Mouse (Mus musculus): ENCODE results near the gene 2010111I01Rik.
"Not testable (repeated sequence)": the region's sequence is repeated elsewhere in the genome, so short reads cannot be mapped to it uniquely, and the experiment has no call there.

Gene 2010111I01Rik

GRCm38 (mm10) chr13:62955997-62956396 lies 8.7 kb upstream of the 2010111I01Rik start:
- no peak for DNase-seq (ENCODE audit: low read depth, low spot score)

- no peak for DNase-seq (ENCODE audit: low read depth, low spot score)
Measured at GRCm38 (mm10) chr13:62956776-62957175, 7.9 kb upstream of the 2010111I01Rik start.

GRCm38 (mm10) chr13:62963358-62963757 lies 1.3 kb upstream of the 2010111I01Rik start:
- DNase-seq (ENCODE audit: low read depth, low spot score) = no peak

GRCm38 (mm10) chr13:62968223-62968622 lies 3.5 kb downstream of the 2010111I01Rik start:
- no peak for DNase-seq (ENCODE audit: low read depth, low spot score)

DNA sequence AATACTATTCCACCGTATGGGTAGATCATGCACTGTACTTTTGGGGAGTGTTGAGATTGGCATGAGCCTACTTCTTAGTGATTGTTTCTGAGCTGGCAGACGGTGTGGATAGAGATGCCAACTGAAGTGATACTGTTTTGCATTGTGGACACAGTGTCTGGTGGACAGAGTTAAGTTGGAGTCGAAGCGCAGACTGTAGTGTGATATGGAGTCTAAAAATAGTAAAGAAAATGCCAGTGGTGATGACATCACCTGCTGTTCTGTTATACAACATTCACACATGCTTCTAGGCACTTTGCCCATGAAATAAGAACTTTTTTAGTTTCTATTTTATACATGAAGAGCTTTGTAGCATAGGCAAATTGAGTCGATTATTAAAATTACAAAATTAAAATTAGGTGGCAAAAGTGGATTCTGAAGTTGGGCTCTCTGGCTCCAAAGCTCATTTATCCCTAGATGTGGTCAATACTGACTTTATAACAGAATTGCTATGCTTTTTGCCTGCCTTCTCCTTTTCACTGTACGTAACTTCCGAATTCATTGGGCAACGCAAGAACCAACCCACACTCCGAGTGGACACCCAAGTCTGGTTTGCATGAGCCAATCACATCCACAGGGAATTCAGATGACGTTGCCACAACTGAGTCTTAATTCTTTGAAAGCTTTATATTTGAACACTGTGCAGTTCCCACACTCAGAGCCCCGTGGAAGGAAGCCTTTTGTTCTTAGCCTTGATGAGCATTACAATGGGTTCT lies 6.0 kb downstream of the 2010111I01Rik start:
- DNase-seq (ENCODE audit: low read depth, low spot score) = no peak

GRCm38 (mm10) chr13:62972403-62972802 lies 7.7 kb downstream of the 2010111I01Rik start:
- no peak for DNase-seq (ENCODE audit: low read depth, low spot score)

DNA sequence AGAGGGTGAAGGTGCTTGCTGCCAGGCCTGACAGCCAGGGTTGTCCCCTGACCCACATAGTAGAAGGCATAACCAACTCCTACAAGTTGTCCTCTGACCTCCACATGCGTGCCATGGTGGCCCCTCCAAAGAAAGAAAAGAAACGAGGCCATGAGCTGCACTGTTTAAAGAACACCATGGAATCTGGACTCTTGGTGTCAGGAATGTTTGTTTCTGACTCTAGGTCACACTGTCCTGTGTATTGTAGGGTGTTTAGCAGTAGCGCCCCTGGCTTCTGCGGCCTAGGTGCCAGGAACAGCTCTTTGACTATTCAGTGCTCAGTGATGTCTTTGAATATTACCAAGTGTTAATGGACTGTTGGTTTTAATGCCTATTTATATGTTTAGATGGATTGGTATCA lies 8.4 kb downstream of the 2010111I01Rik start:
- no peak for DNase-seq (ENCODE audit: low read depth, low spot score)

- no peak for DNase-seq (ENCODE audit: low read depth, low spot score)
Measured at GRCm38 (mm10) chr13:62978104-62978503, 13.4 kb downstream of the 2010111I01Rik start.

DNA sequence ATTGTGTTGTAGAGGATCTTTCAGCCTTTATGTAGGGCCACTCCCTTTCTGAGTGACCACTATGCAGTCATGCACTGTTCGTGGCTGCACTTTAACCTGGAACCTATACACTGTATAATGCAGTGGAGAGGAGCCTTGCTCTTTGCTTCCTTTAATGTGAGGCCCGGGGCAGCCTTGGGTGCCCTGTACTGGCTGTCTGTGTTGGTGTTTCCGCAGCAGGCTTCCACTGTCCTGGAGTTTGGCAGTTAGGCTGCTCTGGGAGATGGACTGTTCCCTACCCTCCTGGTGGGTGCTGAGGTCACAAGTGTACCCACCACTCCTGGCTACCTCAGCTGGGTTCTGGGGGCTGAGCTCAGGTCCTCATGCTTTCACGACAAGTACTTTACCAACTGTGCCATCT lies 14.1 kb downstream of the 2010111I01Rik start:
- no peak for DNase-seq (ENCODE audit: low read depth, low spot score)

GRCm38 (mm10) chr13:62979215-62979614 lies 14.5 kb downstream of the 2010111I01Rik start:
- DNase-seq (ENCODE audit: low read depth, low spot score) = no peak

DNA sequence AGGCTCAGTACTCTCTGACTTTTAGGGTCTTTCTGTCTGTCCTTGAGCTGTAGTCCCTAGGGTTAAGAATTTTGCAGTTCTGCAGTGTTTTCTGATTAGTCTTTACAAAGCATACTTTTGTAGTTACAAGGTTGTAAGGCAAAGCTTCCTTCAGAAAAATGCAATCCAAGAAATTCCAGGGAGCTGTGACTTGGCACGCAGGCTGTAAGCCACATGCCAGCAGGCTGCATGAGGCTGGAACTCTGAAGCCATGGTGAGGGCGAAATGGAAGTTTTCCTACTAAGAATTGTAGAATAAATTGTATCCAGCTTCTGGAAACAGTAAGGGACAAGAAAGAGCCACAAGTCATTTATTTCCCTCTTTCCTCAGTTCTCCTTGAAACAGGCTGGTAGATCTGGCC lies 15.4 kb downstream of the 2010111I01Rik start:
- DNase-seq (ENCODE audit: low read depth, low spot score) = no peak

DNA sequence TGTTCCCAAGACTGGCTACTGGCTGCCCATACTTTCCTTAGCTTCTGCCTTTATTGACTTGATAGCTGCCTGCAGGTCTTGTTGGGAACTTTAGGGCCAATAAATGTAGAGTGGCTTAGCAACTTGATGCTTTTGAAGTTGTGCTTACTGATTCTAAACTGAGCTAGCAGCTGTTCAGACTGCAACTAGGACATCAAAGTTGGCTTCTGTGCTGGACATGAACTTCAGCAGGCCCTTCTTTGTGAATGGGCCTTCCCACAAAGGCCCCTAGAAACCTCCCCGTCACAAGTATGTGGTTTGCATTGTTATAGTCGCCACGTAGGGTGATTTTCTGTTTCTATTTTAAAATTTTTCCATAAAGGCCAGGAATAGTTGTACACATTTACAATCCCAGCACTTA lies 19.8 kb downstream of the 2010111I01Rik start:
- DNase-seq (ENCODE audit: low read depth, low spot score) = no peak

DNA sequence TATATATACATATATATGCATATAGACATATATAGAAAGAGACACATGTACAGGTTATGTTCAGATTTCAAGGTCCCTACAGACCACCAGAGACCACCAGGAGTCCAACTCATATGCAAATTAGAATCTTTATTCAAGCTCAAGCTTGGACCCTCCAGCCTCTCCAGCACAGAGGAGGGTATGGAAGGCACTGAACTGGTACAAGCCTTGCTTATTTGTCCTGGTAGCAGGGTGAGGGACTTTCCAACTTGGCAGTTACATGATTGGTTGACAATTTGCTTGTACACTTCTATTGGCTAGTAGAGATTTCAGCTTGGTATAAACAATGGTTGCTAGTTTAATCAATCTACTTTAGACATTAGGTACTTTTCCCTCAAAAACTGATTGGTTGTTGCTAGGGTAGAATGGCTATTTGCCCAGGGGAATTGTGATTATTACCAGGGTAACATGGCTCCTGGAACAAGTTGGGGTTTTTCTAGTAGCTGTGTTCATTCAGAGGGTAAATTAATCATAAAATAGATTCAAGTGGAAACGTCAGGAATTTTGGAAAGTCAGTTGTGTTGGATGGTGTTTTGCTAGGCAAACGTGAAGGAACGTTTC lies 25.3 kb downstream of the 2010111I01Rik start:
- DNase-seq (ENCODE audit: low read depth, low spot score) = no peak

DNA sequence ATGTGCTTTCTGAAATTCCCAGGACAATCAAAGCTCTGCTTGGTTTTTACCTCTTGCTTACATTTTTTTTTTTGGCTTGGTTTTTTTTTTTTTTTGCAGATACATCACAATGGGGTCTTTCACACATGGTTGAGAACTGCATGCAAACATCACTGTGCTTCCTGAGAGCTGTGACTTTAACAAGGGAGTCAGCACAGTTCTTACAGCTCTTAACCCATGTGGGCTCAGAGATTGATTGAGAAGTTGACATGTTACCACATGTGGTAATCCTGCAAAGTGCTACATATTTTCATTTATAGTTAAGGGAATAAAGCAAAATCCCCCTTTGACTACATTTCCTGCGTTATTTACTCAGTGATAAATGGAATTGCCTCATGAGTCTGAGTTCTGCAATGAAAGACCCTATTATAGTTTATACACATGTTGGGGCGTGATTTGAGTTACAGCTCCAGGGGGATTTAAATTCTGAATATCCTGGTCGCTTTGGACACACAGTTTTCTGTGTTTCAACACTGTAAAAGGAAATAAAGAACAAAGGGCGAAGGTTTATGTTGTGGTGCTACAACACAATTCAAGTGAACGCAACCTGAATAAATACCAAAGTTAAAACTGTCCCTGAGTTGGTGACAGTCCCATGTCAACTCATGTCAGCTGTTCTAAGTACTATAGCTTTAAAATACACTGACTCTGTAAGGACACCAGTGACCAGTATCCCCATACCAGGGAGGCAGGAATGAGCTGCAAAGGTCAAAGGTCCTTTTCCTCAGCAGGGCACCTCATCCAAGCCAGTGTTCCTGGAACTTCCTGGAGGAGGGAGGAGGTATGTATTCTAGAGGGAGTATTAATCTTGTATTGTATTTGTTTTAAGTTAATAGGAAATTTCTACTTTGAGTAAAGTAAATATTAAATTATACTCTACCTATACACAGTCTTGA lies 29.1 kb downstream of the 2010111I01Rik start:
- no peak for DNase-seq (ENCODE audit: low read depth, low spot score)

DNA sequence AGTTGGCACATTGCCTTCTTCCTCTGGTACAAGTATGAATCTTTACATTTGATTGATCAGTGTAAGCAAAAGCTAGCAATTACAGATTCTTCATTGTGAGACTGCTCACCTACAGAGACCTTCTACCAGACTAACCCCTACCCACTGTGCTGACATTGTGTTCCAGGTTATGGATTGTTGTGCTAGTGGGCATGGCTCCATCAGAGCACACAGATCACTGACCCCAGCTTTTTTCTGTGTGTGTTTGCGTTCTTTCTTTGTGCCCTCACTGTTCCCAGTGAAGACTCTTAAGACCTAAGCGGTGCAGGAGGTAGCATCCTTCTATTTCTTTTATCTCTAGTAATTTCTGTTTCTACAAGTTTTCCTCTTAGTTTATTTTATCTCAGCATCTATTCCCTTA lies 32.1 kb downstream of the 2010111I01Rik start:
- DNase-seq (ENCODE audit: low read depth, low spot score) = no peak

DNA sequence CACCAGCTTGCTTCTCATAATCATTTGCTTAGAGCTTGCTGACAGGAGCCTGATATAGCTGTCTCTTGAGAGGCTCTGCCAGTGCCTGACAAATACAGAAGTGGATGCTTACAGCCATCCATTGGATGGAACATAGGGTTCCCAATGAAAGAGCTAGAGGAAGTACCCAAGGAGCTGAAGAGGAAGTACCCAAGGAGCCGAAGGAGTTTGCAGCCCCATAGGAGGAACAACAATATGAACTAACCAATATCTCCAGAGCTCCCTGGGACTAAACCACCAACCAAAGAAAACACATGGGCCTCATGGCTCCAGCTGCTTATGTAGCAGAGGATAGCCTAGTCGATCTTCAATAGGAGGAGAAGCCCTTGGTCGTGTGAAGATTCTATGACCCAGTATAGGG lies 42.8 kb downstream of the 2010111I01Rik start:
- not testable (repeated sequence) for DNase-seq (ENCODE audit: low read depth, low spot score)

DNA sequence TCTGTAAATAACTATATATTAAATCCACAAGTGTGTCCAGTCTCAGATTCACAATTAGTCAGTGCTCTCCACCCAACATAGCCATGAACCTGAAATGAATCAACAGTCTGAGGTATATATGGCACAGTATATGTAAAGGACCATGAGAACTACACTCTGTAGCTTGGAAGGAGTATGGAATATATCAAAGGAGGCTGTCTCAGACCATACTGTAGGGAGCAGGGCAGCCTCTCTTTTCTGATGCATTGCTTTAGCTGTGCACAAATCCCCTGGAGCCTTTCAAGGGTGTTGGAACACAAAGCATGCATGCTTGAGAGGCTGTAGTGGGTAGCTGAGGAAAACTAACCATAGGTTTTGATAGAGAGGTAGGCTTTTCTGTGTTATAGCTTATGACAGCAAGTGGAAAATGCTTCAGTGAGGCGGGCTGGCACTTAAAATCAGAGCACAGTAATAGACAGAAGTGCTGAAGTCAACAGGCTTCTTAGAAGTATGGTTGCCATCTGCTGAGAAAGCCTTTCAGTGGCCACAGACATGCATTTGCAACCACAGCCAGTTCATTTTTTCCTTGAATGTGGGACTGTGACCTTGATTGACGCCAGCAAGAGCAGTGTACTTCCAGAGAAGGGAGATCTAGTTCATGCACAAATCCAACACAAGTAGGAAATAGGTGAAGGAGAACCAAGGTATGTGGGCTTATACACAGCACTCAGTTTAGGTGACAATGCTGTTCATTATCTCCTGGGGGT lies 45.8 kb downstream of the 2010111I01Rik start:
- DNase-seq (ENCODE audit: low read depth, low spot score) = no peak

DNA sequence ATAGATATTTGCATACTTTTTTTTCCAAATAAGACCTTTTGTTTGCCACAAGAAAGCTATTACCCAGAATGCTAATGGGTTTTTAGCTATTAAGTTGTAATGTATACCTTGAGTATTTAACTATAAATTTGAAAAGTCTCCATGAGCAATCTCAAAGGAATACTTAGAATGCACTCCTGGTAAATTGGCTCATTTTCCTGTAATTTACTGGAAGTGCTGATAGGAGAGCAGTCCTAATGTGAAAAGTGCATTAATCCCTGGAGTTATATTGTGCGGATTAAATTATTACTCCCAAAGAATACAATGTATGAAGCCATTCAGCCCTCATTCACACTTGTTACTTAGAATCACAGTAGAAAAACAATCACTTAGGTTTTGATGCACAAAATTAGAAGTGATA lies 49.7 kb downstream of the 2010111I01Rik start:
- no peak for DNase-seq (ENCODE audit: low read depth, low spot score)

GRCm38 (mm10) chr13:63015362-63015761 lies 50.7 kb downstream of the 2010111I01Rik start:
- no peak for DNase-seq (ENCODE audit: low read depth, low spot score)

DNA sequence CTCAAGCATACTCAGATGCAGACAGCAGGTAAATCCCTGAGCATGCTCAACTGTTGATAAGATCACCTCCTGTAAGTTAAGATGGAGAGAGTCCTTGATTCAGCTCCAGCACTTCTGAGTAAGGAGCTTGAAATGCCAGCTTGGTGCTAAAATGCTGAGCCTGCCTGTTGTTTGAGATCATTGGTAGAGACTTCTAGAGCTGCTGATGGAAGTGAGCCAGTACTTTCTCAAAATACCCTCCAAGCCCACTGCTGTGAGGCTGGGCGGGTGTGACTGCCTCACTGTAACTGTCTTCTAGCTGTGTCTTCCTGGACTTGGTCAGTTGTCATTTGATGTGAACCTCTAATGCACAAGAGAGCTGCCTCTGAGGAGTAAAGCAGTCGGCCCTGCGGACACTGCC lies 51.4 kb downstream of the 2010111I01Rik start:
- no peak for DNase-seq (ENCODE audit: low read depth, low spot score)
